Mouse (Mus musculus) stomach, postnatal 0 days (tissue): ENCODE results near the gene Dhrs7c. TPM values are rescaled to one million over a fixed set of nuclear protein-coding genes. Genes with fewer than 3 reads are reported as not detected.

Experiments used
- ATAC-seq: fragments of 200-750 bp; cut with Nextera tagmentation; 2 replicates; pipeline ENCODE4 v1.8.0; 2017; ENCODE audit not compliant: low FRiP score, low TSS enrichment
- DNase-seq: peaks from one replicate; pipeline ENCODE4 v3.0.0-alpha.2; 2016; ENCODE audit warnings: low spot score
- H3K27ac ChIP-seq: fragments of 300-500 bp; sonication (generic); replicated peaks from 2 replicates; pipeline ENCODE4 v1.5.1; 2014; ENCODE audit warnings: mild to moderate bottlenecking, control low read depth
- H3K27me3 ChIP-seq: fragments of 300-500 bp; sonication (generic); 2 replicates; pipeline ENCODE4 v1.6.1; 2014; ENCODE audit warnings: low read length; ENCODE audit not compliant: control insufficient read depth, insufficient read depth
- H3K36me3 ChIP-seq: fragments of 300-500 bp; sonication (generic); 2 replicates; pipeline ENCODE4 v1.6.1; 2014; ENCODE audit warnings: low read length, mixed read lengths; ENCODE audit not compliant: control insufficient read depth, insufficient read depth
- H3K4me1 ChIP-seq: fragments of 300-500 bp; sonication (generic); replicated peaks from 2 replicates; pipeline ENCODE4 v1.6.1; 2014; ENCODE audit warnings: antibody characterized with exemption; ENCODE audit not compliant: control insufficient read depth, insufficient read depth
- H3K4me2 ChIP-seq: fragments of 300-500 bp; sonication (generic); replicated peaks from 2 replicates; pipeline ENCODE4 v1.6.1; 2014; ENCODE audit warnings: low read depth, mild to moderate bottlenecking, control low read depth, moderate library complexity
- H3K4me3 ChIP-seq: fragments of 300-500 bp; sonication (generic); 2 replicates; pipeline ENCODE4 v1.5.1; 2014; ENCODE audit warnings: low read depth, low read length, control low read depth
- H3K9ac ChIP-seq: fragments of 300-500 bp; sonication (generic); 2 replicates; pipeline ENCODE4 v1.6.1; 2014; ENCODE audit warnings: mild to moderate bottlenecking, low read length, control low read depth, mixed read lengths
- H3K9me3 ChIP-seq: fragments of 300-500 bp; sonication (generic); 2 replicates; pipeline ENCODE4 v1.6.1; 2016; ENCODE audit warnings: low read length; ENCODE audit not compliant: control insufficient read depth
- CTCF ChIP-seq: IDR thresholded peaks from 2 replicates; pipeline ENCODE4 v1.5.1; 2016; ENCODE audit warnings: antibody characterized with exemption, low read depth, mild to moderate bottlenecking, moderate library complexity
- EP300 ChIP-seq: optimal IDR thresholded peaks from 2 replicates; pipeline ENCODE3; 2016; ENCODE audit warnings: antibody characterized with exemption
- WGBS: fragments of 180-500 bp; shearing (Covaris S2); extraction: QIAGEN DNeasy Blood & Tissue Kit; methylation state at CpG from one replicate; pipeline ENCODE4 v1.1.7; 2014; 5-methylcytosine and 5-hydroxymethylcytosine counted together
- polyA plus RNA-seq: library from polyadenylated mRNA; unstranded; fragments of >200 nt; fragmentation: Nextera tagmentation; extraction: Ambion mirVana; gene quantifications from 2 replicates; pipeline ENCODE4 v1.2.1, GENCODE M21; 2015

Gene Dhrs7c
- polyA plus RNA-seq = 0.28 TPM in 1 of 2 replicates, not detected in the other

DNA sequence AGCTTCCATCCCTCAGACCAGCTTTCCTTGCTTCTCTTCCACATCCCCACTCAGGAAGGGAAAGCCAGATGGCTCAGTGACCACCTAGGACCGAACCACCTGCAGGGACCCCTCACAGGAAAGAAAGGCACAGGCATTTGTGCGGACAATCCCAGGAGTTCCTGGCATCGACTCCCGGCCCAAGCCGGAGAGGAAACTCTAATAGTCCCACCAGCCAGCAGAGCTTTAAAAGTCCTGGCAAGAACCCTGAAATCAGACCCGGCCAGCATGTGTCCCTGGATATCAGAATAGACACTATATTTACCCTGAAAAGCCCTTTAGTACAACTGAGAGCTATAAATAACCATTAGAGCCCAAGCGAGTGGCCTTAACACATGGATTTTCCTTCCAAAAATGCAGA is at the start of gene Dhrs7c:
Gene Dhrs7c (plus strand): TSS at position 257 of the 400 bp plus-strand sequence.
- WGBS = 41% methylated on average over 7 of the region's 7 CpGs
- DNase-seq (no peak), ATAC-seq (no peak)
- H3K4me2 ChIP-seq = no peak within 1 kb of the TSS
- no peak within 1 kb of the TSS for H3K27ac ChIP-seq
- no peaks in the 10 kb centered on the region for H3K4me1 ChIP-seq
- no peak within 1 kb of the TSS for H3K9ac ChIP-seq
- no peaks in the 10 kb centered on the region for H3K36me3 ChIP-seq
- TF ChIP-seq CTCF (no peak), EP300 (no peak)
- no peak within 1 kb of the TSS for H3K4me3 ChIP-seq
- H3K9me3 ChIP-seq = no peaks in the 10 kb centered on the region
- H3K27me3 ChIP-seq = no peaks in the 10 kb centered on the region

DNA sequence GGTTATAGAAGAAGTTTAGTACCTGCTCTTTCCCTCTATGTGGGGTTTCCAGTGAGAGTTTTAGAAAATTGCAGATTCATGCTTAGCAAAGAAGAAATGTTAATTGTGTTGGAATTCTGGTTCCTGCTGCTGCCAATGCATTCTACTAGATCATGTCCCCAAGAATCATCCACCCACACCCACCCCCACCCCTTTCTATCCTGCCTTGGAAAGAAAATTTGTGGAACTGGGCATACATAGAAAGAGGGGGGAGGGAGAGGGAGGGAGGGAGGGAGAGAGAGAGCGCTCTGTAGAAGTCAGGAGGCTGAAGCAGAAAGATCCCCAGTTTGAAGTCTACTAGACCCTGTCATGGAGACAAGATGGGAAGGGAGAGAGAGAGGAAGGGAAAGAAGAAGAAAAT is 41.7 kb upstream of the Dhrs7c start:
- Histone ChIP-seq H3K4me1 (no peaks in the 10 kb centered on the region), H3K4me2 (no peak overlapping the region), H3K27me3 (no peaks in the 10 kb centered on the region), H3K4me3 (no peak overlapping the region), H3K27ac (no peak overlapping the region), H3K36me3 (no peaks in the 10 kb centered on the region), H3K9me3 (no peaks in the 10 kb centered on the region), H3K9ac (no peak overlapping the region)
- no peak for TF ChIP-seq EP300
- TF ChIP-seq CTCF = no peak
- DNase-seq (no peak), ATAC-seq (no peak)
- 100% methylated on average over 1 of the region's 1 CpGs for WGBS

DNA sequence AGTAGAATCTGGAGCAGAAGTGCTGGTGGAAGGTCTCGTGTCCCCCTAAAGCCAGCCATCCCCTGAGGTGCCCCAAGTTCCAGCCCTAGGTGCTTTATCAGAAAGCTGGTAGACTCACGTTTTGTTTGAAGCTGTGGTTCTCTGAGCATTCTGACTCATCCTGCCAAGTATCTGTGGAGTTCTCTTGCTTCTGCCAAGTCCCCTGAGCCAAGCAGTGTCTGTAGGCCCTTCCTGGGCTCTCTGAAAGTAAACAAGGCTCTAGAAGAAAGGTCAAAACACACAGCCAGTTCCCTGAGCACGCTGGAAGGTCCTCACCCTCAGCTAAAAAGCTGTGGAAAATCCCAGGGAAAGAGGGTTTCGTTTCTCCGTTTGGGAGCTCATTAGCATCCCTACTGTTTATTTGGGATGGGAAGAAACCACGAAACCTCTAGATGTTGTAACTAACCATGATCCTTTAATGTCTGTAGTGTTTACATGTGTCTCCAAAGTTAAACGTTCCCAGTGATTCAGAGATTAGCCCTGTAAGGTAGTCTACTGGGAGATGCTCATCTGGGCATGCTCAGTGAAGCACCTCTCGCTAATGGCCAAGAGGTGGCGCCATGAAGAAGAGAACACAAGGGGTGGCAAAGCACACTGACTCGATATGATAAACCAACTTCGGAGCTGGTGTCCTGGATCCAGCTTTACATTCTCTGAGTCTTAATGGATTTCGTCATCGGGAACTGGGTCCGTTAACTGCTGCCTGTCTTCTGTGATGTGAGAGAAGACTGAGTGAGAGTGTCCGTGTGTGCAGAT is 40.4 kb upstream of the Dhrs7c start:
- TF ChIP-seq EP300 (no peak), CTCF (peak; percentile 70)
- Histone ChIP-seq H3K36me3 (no peaks in the 10 kb centered on the region), H3K4me3 (no peak overlapping the region), H3K4me1 (no peaks in the 10 kb centered on the region), H3K4me2 (no peak overlapping the region), H3K27me3 (no peaks in the 10 kb centered on the region), H3K9ac (no peak overlapping the region), H3K27ac (no peak overlapping the region), H3K9me3 (no peaks in the 10 kb centered on the region)
- 49% methylated on average over 15 of the region's 15 CpGs for WGBS
- ATAC-seq = peak; percentile 35; the same call in 1 of the 2 replicates
- DNase-seq = no peak

DNA sequence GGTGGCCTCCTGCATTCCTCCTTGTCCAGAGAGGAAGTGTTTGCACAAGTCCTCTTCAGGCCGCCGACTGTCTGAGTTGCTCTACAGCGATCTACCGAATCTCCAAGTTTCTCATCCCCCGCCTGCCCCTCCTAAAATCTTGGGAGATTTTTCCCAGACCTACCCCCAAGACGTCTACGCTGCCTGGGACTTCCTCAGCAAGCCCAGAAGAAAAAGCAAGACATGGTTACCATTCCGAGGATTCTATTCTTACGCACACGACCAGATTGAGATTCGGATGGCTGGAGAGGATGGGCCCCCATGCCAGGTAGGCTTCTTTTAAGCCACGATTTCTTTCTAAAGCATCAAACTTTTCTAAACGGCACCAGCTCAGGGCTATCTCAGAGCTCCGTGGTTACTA is 26.9 kb upstream of the Dhrs7c start, which contains the start of gene Glp2r:
Gene Glp2r (minus strand): TSS at position 101 of the 400 bp plus-strand sequence.
- no peak for ATAC-seq
- Histone ChIP-seq H3K27me3 (no peaks in the 10 kb centered on the region), H3K4me2 (no peak within 1 kb of the TSS), H3K4me3 (no peak within 1 kb of the TSS), H3K36me3 (no peaks in the 10 kb centered on the region), H3K9ac (no peak within 1 kb of the TSS), H3K9me3 (no peaks in the 10 kb centered on the region), H3K27ac (no peak within 1 kb of the TSS), H3K4me1 (no peaks in the 10 kb centered on the region)
- no peak for DNase-seq
- no peak for TF ChIP-seq CTCF
- TF ChIP-seq EP300 = no peak
- WGBS = 71% methylated on average over 14 of the region's 14 CpGs

DNA sequence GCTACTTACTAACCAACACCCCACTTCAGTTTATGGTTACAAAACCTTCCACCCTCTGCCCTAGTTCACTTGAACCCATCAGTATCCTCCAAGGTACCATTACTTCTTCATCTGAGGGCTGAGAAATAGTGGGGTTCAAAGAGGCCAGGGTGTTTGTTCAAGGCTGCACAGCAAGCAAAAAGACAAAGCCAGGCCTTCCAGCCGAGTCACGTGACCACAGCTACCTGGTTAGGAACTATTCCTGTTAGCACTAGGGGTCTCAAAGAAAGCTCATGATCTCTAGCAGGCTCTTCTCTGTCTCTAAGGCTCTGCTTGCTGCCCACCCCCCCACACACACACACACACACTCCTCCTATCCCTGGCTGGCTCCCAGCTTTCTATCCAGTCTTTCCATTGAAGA is 26.3 kb upstream of the Dhrs7c start:
- WGBS = 71% methylated on average over 2 of the region's 2 CpGs
- H3K4me2 ChIP-seq = no peak overlapping the region
- DNase-seq = no peak
- no peak overlapping the region for H3K27ac ChIP-seq
- no peak for ATAC-seq
- H3K36me3 ChIP-seq = no peaks in the 10 kb centered on the region
- no peaks in the 10 kb centered on the region for H3K4me1 ChIP-seq
- no peak for TF ChIP-seq EP300
- no peak for TF ChIP-seq CTCF
- H3K9ac ChIP-seq = no peak overlapping the region
- no peaks in the 10 kb centered on the region for H3K9me3 ChIP-seq
- H3K27me3 ChIP-seq = no peaks in the 10 kb centered on the region
- no peak overlapping the region for H3K4me3 ChIP-seq

DNA sequence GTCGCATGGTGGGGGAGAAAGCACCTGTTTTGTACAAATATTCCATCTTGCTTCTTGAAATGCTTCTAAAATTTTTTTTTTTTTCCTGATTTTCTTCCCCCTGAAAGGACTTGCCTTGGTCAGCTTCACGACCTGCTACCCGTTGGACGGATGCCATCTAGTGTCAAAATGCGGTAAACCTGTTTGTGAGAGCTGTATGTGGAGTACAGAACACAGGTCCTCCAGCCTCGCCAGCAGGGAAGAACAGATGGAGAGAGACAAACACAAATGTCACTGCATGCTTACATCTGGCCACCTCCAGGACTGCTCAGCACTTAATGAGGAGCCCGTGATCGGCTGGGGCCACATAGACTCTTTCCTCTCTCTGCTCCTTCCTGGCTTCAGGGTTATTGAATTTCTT is 25.4 kb upstream of the Dhrs7c start:
- H3K27ac ChIP-seq = no peak overlapping the region
- TF ChIP-seq CTCF = peak; percentile 71
- no peak for TF ChIP-seq EP300
- ATAC-seq (no peak), DNase-seq (peak; percentile 68)
- no peaks in the 10 kb centered on the region for H3K4me1 ChIP-seq
- H3K9me3 ChIP-seq = no peaks in the 10 kb centered on the region
- H3K9ac ChIP-seq = no peak overlapping the region
- no peak overlapping the region for H3K4me2 ChIP-seq
- no peak overlapping the region for H3K4me3 ChIP-seq
- H3K36me3 ChIP-seq = no peaks in the 10 kb centered on the region
- 10% methylated on average over 8 of the region's 8 CpGs for WGBS
- H3K27me3 ChIP-seq = no peaks in the 10 kb centered on the region
